Mouse (Mus musculus) embryo, embryonic 10 days (tissue): Measurements from ENCODE around the gene Gm49405.
A peak's percentile ranks its signal among the peaks of the same experiment; 100 is the strongest.
"Not testable (repeated sequence)": the region's sequence is repeated elsewhere in the genome, so short reads cannot be mapped to it uniquely, and the experiment has no call there.

Source experiments
- DNase-seq: peaks from one replicate; pipeline ENCODE4 v3.0.0-alpha.2; 2015; ENCODE audit warnings: low spot score

Gm49405 gene

GRCm38 (mm10) chr19:4014802-4015201, 14.4 kb downstream of the Gm49405 start:
- no peak for DNase-seq

GRCm38 (mm10) chr19:4015635-4016034, 15.2 kb downstream of the Gm49405 start:
- no peak for DNase-seq

- no peak for DNase-seq
These were observed 17.6 kb downstream of the Gm49405 start for GRCm38 (mm10) chr19:4017921-4018587.

GRCm38 (mm10) chr19:4018743-4019583, 18.5 kb downstream of the Gm49405 start:
- peak; percentile 87 for DNase-seq

GRCm38 (mm10) chr19:4023185-4023584, 22.8 kb downstream of the Gm49405 start:
- DNase-seq = no peak

GRCm38 (mm10) chr19:4027576-4027975, 27.1 kb downstream of the Gm49405 start:
- no peak for DNase-seq

GRCm38 (mm10) chr19:4032668-4033067, 32.2 kb downstream of the Gm49405 start:
- DNase-seq = no peak

- DNase-seq = no peak
These were observed 32.9 kb downstream of the Gm49405 start for GRCm38 (mm10) chr19:4033298-4033697.

GRCm38 (mm10) chr19:4033742-4034141, 33.3 kb downstream of the Gm49405 start:
- DNase-seq = no peak

GRCm38 (mm10) chr19:4036327-4037045, 36.1 kb downstream of the Gm49405 start:
- peak; percentile 38 for DNase-seq

- not testable (repeated sequence) for DNase-seq
These were observed 36.8 kb downstream of the Gm49405 start for GRCm38 (mm10) chr19:4037154-4037787.

GRCm38 (mm10) chr19:4037788-4038232, 37.4 kb downstream of the Gm49405 start, which contains the start of gene Gstp1:
TSS of gene Gstp1 (minus strand) at chr19:4037985.
- DNase-seq = peak; percentile 93

- DNase-seq = not testable (repeated sequence)
These were observed 40.5 kb downstream of the Gm49405 start for GRCm38 (mm10) chr19:4040941-4041340.

GRCm38 (mm10) chr19:4041500-4041899, 41.1 kb downstream of the Gm49405 start:
- not testable (repeated sequence) for DNase-seq

- DNase-seq = no peak
These were observed 41.7 kb downstream of the Gm49405 start for GRCm38 (mm10) chr19:4042124-4042523.

GRCm38 (mm10) chr19:4044109-4044508, 43.7 kb downstream of the Gm49405 start:
- not testable (repeated sequence) for DNase-seq

- DNase-seq = peak; percentile 60
These were observed 45.8 kb downstream of the Gm49405 start, which contains the start of gene Gstp2 for GRCm38 (mm10) chr19:4045966-4046865. TSS of gene Gstp2 (minus strand) at chr19:4046023.

GRCm38 (mm10) chr19:4046866-4047254, 46.4 kb downstream of the Gm49405 start:
- DNase-seq = no peak

GRCm38 (mm10) chr19:4047859-4048258, 47.4 kb downstream of the Gm49405 start:
- peak; percentile 91 for DNase-seq

GRCm38 (mm10) chr19:4049069-4049468, 48.6 kb downstream of the Gm49405 start:
- DNase-seq = not testable (repeated sequence)

GRCm38 (mm10) chr19:4051016-4051415, 50.6 kb downstream of the Gm49405 start:
- no peak for DNase-seq
